Mouse (Mus musculus): Measurements from ENCODE around the gene Shb.

The Shb gene

DNA sequence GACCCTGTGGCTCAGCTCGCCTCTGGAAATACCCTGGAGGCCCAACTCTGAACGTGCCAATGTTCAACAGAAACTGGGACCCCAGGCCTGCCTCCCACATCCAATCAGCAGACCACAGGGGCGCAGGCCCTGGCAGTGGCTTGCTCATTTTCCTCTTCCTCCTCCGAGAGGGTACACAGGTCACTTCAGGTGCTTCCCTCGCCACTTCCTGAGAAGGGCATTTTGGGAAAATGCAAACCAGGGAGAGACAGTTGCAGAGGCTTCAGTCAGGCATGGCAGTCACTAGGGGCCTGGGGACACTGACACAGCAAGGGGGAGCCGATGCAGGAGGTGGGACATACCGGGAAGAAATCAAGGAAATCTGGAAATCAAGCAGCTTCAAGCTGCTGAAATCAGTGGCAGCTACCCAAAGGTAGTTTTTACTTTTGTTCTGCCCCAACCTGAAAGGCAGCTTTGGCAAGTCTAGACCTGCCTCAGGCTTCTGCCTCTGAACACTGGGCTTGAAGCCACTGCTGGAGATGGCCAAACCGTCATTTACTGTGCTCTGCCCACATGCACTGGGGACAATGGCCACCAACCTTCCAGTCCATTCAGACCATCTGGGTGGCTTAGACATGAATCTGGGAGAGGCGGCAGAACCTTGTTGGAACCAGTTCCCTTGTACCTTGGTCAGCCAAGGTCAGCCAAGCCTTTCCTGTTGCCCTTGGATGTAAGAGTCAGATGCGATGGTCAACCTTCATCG, 110.6 kb downstream of the Shb start:
- DNase-seq (ENCODE audit: low spot score), result no peak

DNA sequence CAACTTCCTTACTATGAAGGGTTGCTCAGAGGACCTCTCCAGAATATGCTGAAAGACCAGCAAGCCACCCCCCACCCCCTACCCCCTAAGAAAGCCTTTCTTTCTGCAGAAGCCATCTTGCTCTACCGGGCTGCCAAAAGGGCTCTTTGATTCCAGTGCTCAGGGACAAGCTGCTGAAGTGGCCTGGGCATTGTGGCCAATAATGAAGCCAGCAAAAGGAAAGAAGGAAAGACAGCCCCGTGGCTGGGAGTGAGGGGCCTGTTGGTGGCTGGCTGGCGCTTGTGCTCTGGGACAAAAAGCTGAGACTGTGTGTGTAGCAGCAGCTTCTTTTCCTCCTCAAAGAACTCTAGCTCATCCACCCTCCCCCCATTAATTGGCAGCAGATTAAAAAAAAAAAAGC, 111.5 kb downstream of the Shb start:
- no peak for DNase-seq (ENCODE audit: low spot score)

DNA sequence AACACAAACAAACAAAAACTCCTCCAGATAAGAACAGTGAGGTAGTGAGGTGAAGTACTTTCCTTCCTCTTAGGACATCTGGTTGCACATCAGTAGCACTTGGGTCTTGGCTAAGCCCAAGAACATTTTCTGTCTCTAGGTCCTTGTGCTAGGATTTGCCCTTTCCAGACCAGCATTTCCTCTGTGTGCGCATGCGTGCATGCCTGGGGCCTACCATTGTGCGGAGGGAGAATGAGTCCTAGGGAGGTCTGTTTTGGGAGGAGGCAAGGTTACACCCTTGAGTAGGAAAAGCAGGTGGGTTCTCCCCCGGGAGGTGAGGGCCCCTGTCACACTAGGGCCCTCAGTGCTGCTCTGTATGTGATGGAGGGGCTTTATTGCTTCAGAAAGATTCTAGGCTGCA, 113.2 kb downstream of the Shb start:
- DNase-seq (ENCODE audit: low spot score), result no peak

DNA sequence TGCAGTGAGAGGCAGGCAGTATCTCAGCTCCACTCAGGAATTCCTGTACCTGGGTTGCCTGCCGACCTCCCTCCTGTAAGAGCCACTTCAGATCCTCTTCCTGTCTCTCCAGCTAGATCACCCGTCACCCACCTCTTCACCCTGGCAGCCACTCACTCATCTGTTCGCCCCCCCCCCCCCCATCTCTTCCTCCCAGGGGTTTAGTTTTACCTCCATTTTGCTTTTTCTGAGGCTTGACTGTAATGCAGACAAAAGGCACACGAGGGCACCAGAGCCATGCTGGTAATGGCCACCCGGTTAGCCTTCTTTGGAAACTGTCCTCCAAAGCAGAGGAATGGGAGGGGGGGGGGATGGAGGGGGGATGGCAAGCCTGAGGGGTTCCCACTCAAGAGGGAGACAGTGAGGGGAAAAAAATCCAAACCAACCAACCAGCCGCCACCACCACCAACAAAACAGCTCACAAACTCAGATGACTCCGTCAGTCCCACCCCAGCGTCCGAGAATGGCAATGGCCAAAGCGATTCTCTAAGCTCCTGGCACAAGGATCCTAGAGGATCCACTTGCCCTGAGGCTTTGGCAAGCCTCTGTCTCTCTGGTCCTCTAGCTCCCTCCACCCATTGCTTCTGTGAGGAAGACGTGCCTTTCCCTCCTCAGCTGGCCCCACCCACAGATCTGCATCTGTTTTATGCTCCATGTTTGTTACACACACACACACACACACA, 113.9 kb downstream of the Shb start:
- DNase-seq (ENCODE audit: low spot score), result peak; percentile 65

DNA sequence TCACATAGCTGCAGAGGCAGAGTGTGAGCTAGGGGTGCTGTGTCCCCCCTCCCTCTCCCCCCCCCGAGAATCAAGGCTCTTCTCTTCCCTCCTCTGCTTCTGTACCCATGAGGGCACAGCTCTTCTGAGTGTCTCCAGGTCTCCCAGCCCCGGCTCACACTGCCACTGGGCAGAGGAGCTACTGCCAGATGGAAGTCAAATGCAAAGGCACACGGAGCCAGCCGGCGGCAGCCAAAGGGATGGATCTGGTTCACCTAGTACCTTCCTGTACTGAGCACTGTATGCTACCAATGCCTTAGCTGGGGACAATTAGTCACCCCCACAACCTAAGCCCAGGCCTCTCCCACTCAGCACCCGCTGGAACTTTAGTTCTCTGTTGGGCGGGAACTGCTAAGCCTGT, 116.0 kb downstream of the Shb start:
- no peak for DNase-seq (ENCODE audit: low spot score)

DNA sequence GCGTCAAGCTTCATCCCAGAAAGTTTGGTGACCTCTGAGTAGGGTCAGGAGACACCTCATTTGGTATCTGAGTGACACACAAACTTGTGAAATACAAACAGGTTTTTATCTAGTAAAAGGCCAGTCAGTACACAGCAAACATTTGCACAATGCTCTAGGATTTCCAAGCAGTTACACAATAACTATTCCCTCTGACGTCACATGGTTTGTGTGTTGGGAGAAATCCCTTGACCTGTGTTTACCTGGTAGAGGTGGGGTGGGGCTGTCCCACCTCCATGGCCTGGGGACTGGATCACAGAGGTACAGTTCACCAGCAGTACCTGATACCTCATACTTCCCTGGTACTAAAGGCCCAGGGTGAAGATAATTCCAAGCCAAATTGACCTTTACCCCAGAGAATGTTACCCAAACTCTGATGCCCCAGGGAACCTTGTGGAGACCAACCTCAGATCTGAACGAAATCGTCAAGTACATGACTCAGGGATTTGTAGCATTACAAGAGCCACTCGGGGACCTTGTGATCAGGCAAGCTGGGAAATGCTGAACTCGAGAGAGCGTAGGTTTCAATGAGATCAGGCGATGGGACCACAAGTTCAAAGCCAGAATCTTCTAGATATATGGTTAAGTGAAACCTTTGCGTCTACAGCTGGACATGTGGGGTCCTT, 118.5 kb downstream of the Shb start:
- no peak for DNase-seq (ENCODE audit: low spot score)

DNA sequence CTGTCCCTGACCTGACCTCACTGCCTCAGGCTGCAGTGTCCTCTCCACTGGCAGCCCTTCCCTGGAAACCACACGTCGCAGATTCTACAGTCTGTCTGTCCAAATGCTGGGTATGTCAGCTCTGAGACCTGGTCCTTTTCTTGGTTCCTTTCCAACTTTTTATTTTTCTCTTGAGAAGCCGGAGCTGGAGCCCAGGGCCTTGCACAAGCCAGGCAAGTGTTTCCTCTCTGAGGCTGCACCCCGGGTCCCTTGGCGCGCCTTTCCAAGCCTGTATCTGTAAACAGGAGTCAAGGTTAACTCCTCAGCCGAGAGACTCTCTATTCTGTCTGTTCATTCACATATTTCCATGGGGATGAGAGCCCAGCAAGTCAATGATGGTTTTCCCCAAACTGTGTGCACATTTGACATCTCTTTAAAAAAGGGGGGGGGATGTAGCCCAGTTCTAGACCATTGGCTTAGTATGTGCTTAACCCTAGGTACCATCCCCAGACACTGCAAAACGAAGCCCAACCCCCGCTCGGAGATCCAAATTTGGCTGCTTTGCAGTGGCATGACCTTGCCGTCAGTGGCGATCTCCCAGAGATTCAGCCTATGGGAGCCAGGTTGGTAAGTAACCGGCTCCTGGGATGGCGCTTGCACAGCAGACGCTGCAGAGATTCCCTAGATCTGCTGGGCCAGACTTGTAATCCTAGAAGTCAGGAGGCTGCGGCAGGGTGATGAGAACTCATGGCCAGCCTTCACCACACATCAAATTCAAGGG, 119.7 kb downstream of the Shb start:
- DNase-seq (ENCODE audit: low spot score), result no peak

DNA sequence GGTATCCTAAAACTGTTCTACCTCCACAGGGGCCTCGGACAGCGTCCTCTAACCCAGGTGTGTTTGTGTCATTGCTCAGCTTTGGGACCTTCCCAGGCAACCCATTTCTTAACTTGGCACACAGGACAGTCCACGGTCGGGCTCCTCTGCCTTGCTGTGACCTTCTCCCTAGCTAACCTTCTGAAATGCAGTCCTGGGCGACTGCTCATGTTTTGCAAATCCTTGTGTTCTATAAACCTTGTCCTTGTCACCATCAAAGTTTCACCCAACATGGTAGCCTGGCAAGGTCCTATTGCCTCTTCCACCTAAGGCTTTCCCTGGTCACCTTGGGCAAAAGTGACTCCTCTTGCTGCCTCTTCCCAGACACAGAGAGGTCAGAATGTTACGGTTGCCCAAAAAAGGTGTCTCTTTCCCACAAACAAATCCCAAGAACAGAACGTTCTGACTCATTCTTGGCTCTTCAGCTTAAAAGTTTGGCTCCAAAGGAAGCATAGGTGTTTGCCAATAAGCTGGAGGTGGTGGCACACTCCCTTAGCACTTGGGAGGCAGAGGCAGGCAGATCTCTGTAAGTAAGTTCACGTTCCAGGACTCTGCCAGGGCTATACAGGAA, 121.0 kb downstream of the Shb start:
- no peak for DNase-seq (ENCODE audit: low spot score)

DNA sequence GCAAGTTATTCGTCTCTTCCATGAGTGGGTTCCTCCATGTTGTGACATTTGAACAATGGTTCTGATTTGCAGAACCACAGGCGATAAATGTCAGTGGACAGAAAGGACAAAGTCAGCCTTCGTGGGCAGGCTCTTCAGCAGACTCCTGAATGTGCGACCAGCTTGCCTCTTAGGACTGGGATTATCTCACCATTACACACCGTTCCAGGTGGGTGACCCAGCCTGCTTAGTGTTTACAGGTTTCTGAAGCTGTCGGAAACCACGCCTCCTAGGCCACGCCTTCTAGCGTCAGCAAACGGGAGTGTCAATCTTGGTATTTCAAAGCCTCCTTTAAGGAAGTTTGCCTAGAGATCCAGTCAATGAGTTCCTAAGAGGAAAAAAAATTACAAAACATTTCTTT, 123.0 kb downstream of the Shb start:
- peak; percentile 57 for DNase-seq (ENCODE audit: low spot score)

DNA sequence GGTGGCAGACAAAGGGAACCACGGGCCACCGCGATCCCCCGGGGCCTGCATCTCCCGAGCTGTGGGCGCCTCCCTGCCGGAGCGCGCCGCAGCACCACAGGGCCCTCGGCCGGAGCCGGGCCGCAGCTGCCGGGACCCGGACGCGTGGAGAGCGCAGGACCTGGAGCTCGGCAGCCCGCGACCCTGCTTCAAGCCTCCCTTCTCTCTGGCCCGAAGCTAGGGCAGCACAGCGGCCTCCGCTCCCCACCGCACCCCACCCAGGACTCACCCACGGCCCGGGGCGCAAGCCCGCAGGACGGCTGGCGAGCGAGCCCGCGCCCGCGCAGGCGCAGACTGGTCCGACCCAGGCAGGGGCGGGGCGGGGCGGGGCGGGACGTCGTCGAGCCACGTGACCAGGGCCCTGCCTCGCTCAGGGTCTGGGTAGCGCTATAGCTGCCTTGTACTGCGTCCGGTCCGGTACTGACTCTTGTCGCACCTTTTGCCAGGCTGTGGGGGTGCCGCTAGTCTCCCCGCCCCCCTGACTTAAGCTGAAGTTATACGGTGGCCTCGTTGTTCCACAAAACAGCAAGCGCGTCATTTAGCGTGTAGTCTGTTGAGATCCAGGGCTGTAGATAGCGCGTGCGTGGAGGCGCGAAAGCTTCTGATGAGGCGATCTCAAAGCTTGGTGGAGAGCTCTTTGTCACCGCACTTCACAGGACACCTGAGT, 123.7 kb downstream of the Shb start, which contains the start of gene Slc25a51:
Gene Slc25a51 (minus strand): TSS at position 340 of the 706 bp plus-strand sequence.
- peak; percentile 84 for DNase-seq (ENCODE audit: low spot score)

DNA sequence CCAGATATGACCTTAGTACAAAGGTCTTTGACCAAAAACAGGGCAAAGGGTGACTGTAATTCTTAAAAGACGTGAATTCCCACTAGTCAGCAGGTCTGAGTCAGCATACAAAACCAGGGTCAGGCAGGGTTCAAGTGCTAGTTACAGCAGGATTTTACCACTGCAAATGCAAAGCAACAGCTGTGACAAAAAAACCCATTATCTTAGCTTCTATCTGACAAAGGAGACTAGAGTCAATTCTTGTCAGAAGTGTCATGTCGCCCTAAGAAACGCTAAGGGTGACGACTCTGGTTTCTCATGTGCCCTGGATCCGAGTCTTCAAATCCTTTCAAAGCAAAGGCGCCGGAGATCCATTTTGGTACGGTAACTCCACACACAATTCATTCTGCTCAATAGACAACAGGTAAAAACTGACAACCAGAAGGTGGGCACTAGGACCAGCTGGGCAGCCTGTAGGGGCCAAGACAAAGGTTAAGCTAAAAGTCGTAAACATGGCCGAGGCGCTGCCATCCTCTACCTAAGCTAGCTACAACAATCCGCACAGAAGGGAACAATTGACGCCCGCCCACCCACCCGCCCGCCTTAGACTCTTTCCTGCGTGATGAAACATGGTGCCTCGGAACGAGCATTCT, 124.5 kb downstream of the Shb start:
- DNase-seq (ENCODE audit: low spot score), result no peak

DNA sequence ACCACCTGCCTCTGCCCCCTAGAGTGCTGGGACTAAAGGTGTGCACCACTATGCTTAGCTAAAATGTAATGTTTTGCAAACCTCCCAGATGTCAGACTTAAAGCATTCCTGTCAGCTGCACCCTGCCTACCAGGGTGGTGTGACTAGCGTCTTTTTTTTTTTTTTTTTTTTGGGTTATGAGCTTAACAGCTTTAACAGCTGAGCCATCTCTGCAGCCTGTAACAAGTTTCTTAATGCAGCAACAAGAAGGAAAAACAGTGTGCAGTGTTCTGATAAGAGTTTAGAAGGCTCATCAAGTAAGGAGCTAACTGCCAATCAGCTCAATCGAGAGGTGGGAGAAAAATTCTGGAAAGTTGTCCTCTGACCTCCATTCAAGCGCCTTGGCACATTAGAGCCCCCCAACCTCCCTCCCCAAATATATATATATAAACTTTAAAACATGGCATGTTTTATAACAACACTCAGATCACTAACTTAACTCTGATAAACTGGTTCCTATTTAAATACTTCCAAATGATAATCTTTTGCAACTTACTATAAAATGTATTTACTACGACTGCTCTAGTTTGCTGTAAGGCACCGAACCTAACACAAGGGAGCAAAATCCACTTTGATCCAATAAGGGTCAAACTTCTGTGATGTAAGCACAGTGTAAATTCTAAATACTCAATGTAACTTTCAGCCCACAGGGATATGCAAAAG, 125.1 kb downstream of the Shb start:
- DNase-seq (ENCODE audit: low spot score), result no peak

DNA sequence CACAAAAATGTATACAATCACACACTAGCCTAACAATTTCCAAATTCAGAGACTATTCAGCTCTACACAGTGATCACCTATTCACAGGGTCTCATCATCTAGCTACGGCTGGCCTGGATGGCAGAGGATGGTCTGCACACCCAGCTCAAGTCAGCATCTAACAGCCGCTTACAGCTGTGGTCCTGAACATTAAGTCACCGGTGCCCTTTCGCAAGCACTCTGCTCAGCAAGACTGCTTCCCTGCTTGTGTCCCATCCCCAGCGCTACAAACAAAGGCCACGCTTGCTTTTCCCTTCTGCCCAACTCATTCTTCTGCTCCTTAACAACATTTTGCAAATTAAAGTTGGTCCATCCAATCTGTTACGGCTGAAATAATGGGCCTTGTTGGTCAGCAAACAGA, 125.9 kb downstream of the Shb start:
- no peak for DNase-seq (ENCODE audit: low spot score)

DNA sequence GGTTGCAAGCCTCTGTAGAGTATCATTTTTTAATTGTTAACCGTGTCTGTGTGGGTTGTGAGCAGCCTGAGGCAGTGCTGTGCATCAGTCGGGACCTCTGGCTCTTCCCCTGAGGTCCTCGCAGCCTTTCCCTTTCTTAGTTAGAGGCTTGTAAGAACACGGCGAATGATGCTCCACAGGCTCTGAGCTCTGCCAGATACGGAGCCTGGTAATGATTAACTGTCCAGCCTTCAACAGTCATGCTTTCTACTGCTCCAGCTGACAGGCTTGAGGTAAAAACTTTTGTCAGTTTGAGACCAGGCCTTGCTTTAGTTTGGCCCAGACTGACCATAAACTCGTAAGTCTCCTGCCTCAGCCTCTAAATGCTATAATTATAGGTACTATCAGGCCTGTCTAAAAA, 127.0 kb downstream of the Shb start:
- DNase-seq (ENCODE audit: low spot score), result no peak

DNA sequence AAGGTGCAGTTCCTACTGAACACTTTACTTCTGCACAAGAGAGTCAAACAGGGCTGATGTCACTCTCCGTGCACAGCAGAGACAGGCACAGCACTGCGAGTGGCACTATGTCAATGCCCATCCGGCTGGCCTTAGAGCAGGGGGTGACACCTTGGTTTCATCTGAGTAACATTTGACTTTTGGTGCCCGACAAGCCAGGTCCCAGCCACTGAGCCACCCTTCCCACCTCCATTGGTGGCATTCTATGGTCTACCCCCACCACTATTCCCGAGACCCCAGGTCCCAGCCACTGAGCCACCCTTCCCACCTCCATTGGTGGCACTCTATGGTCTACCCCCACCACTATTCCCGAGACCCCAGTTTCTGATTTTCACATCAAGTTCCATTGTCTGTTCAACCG, 128.2 kb downstream of the Shb start:
- DNase-seq (ENCODE audit: low spot score), result no peak

DNA sequence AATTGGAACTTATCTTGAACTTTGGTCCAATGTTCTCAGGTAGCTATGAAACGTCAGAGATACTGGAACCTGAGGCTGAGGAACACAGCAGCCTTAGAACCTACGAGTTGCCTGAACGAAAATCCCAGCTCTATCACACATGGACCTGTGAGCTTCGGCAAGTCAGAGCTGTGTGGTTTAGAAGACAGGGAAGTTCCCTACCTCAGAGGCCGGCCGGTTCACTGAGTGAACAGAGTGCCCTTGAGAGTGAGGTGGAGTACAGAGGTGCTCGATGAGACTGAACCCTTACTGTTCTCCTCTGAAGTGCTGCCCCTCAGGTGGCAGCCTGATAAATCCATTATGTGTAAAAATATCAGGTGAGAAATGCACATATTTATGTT, 128.8 kb downstream of the Shb start:
- no peak for DNase-seq (ENCODE audit: low spot score)

DNA sequence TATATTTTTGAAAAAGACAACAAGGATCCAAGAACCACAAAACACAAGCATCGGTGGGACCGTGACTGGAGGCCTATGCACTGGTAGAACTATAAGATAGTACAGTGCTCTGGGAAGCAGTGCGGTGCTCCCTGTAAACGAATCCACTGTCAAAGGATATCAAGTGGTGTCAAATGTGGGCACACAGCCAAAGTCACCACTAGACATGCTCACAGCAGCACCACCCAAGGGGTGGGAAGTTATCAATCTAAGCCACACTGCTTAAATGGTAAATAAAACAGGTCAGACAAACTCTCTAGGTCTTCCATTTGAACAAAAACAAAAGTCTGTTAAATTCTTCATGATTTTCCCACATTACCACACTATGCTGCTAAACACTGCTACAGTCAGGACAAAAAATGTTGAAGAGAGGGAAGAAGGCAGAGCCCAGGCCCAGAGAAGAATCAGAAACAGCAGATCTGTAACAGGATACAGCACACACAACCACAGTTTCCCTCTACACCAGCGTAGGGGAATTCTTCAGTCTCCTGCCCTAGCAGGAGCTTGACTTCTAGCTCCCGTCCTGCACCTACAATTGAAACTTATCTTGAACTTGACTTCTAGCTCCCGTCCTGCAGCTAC, 129.3 kb downstream of the Shb start:
- DNase-seq (ENCODE audit: low spot score), result no peak

DNA sequence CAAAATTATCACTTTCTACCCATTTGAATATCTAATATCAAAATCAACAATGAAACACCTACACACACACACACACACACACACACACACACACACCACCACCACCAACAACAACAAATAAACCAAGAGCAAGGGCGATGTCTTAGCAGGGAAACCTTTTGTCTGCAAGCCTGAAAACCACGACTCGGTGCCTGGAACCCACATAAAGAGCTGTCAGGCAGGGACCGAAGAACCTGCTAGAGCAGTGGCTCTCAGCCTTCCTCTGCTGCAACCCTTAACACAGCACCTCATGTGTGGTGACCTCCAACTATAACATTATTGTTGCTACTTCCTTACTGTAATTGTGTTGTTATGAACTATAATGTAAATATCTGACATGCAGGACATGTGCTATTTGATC, 130.0 kb downstream of the Shb start:
- DNase-seq (ENCODE audit: low spot score), result no peak

DNA sequence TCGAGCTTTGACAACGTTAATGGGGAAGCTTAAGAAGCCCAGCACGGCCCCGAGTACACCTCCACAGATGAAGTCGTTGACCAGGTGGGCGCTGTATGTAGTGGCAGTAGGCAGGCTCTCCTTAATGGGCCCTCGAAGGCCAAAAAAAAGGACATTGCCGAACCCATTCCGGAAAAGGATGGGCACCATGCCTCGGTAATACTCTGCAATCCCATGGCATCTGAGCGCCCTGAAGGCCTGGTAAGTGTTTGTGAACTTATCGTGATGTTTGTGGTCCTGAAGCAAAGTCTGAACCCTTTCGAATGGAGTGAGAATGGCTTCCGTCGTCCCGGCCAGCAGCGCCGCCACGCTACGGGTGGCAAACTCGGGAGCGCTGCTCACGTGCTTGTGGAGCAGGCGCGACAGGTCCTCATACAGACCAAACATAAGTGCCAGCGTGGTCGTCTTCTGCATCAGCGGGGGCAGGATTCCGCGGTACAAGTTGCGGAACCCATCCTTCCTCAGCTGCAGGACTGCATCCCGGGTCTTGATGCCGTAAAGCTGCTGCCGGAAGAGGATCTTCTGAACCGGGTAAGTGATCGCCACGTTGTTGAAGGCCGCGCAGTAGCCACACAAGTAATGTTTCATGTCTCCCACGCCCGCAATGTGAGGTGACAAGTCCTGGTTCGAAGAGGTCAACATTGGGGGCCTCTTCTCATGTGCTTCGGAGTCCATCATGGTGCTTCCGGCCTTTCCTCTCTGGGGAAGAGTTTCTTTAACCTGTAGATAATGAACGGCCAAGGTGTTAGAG, 132.7 kb downstream of the Shb start:
- no peak for DNase-seq (ENCODE audit: low spot score)

All from layer of hippocampus, adult 11-12 months (tissue).